Mouse (Mus musculus): ENCODE measurements at regions not wholly inside any gene's neighbourhood (a gene's known extent, or its start where the extent isn't known, plus 50 kb on each side); places are given as distances from the start of the nearest gene placed in this dataset.

DNA sequence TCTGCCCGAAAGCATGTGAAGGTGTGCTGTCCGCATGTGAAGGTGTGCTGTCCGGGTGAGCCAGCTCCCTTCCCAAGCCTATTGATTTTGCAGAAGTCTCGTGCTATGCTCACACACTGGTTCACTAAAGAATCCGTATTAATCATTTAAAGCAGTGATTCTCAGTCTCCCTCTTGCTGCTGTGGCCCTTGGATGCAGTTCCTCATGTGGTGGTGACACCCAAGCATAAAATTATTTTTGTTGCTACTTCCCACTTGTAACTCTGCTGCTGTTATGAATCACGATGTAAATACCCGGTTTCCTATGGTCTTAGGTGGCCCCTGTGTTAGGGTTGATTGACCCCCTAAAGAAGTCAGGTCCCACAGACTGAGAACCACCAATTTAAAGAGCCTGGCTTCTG is 55.7 kb upstream of the Emb start:
- no peaks in the 10 kb centered on the region for H3K4me1 ChIP-seq (ENCODE audit: control insufficient read depth, insufficient read depth, low read length)
- no peak overlapping the region for H3K27ac ChIP-seq (replicated peaks; ENCODE audit: low read depth, low read length)
- DNase-seq (no peak), ATAC-seq (ENCODE audit: low FRiP score, low TSS enrichment) (no peak)
- no peaks in the 10 kb centered on the region for H3K9me3 ChIP-seq (ENCODE audit: control insufficient read depth, low read length)
- 93% methylated on average over 7 of the region's 7 CpGs for WGBS
- no peaks in the 10 kb centered on the region for H3K27me3 ChIP-seq (ENCODE audit: control insufficient read depth, insufficient read depth, low read length)
- H3K36me3 ChIP-seq (ENCODE audit: control insufficient read depth, insufficient read depth, low read length), result no peaks in the 10 kb centered on the region
- no peak overlapping the region for H3K4me3 ChIP-seq (replicated peaks; ENCODE audit: low read depth, low read length)
- H3K9ac ChIP-seq (replicated peaks; ENCODE audit: low read length), result no peak overlapping the region
- no peak overlapping the region for H3K4me2 ChIP-seq (ENCODE audit: low read length)

DNA sequence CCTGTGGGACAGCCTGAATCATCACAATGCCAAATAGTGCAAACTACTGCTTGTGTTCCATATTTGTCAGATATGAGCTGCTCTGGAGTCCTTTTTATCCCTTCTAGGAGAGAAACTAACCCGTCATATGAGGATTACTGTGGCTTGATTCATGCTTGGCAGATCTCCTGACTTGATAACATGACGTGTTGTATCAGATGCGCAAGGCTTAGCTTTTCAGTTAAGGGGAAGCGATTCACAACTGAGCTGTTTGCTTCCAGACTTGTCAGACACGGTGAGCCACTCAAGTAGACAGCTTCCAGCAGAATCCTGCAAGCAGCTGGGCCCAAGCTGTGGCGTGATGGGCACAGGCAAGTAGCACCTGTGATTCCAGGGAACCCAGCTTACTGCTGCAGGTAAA is 64.5 kb upstream of the Emb start:
- ATAC-seq (ENCODE audit: low FRiP score, low TSS enrichment) (no peak), DNase-seq (peak; percentile 35)
- Histone ChIP-seq H3K27ac (replicated peaks; ENCODE audit: low read depth, low read length) (no peak overlapping the region), H3K9me3 (ENCODE audit: control insufficient read depth, low read length) (no peaks in the 10 kb centered on the region), H3K4me1 (ENCODE audit: control insufficient read depth, insufficient read depth, low read length) (no peaks in the 10 kb centered on the region), H3K9ac (replicated peaks; ENCODE audit: low read length) (no peak overlapping the region), H3K4me3 (replicated peaks; ENCODE audit: low read depth, low read length) (no peak overlapping the region), H3K36me3 (ENCODE audit: control insufficient read depth, insufficient read depth, low read length) (no peaks in the 10 kb centered on the region), H3K4me2 (ENCODE audit: low read length) (no peak overlapping the region), H3K27me3 (ENCODE audit: control insufficient read depth, insufficient read depth, low read length) (no peaks in the 10 kb centered on the region)
- 47% methylated on average over 6 of the region's 6 CpGs for WGBS

DNA sequence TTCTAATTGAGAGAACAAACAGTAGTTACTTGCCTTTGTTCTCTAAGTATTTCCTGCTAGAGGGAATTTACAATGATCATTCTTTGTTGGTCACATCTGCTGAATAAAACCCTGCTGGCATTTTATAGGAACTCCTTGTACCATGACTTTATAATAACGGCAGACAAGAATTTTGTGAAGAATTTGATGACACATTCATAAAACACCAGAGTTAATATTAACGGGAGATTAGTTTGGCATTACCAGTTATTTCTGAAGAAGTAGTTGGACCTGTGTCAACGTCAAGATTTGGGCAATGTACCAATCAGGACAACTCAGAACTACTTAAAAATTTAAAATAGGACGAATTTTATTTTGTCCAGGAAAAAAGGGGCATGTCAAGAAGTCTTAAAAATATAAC is 65.1 kb upstream of the Emb start:
- Histone ChIP-seq H3K9ac (replicated peaks; ENCODE audit: low read length) (no peak overlapping the region), H3K4me2 (ENCODE audit: low read length) (no peak overlapping the region), H3K4me1 (ENCODE audit: control insufficient read depth, insufficient read depth, low read length) (no peaks in the 10 kb centered on the region), H3K27me3 (ENCODE audit: control insufficient read depth, insufficient read depth, low read length) (no peaks in the 10 kb centered on the region), H3K9me3 (ENCODE audit: control insufficient read depth, low read length) (no peaks in the 10 kb centered on the region), H3K4me3 (replicated peaks; ENCODE audit: low read depth, low read length) (no peak overlapping the region), H3K27ac (replicated peaks; ENCODE audit: low read depth, low read length) (no peak overlapping the region), H3K36me3 (ENCODE audit: control insufficient read depth, insufficient read depth, low read length) (no peaks in the 10 kb centered on the region)
- no peak for ATAC-seq (ENCODE audit: low FRiP score, low TSS enrichment)
- WGBS, result 83% methylated on average over 4 of the region's 4 CpGs
- no peak for DNase-seq

DNA sequence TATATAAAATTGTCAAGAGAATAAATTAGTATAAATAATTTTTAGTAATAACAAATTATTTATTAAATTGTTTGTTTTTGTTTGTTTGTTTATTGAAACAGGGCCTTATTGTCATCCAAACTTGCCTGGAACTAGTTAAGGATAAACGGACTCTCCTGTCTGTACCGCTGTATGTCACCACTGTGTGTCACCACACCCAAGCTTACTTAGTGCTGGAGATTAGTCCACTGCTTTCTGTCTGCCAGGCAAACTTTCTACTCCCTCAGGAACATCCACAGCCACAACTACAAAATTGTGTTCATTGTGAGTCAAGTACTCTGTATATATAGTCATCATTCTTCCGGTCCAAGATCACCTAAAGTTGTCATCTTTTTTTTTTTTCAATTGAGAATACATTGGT is 74.0 kb upstream of the Emb start:
- ATAC-seq (ENCODE audit: low FRiP score, low TSS enrichment), result no peak
- Histone ChIP-seq H3K4me1 (ENCODE audit: control insufficient read depth, insufficient read depth, low read length) (no peaks in the 10 kb centered on the region), H3K9me3 (ENCODE audit: control insufficient read depth, low read length) (no peaks in the 10 kb centered on the region), H3K27me3 (ENCODE audit: control insufficient read depth, insufficient read depth, low read length) (no peaks in the 10 kb centered on the region), H3K36me3 (ENCODE audit: control insufficient read depth, insufficient read depth, low read length) (no peaks in the 10 kb centered on the region), H3K4me2 (ENCODE audit: low read length) (no peak overlapping the region), H3K9ac (replicated peaks; ENCODE audit: low read length) (no peak overlapping the region), H3K4me3 (replicated peaks; ENCODE audit: low read depth, low read length) (no peak overlapping the region), H3K27ac (replicated peaks; ENCODE audit: low read depth, low read length) (no peak overlapping the region)
- DNase-seq, result no peak
- 93% methylated on average over 3 of the region's 3 CpGs for WGBS

DNA sequence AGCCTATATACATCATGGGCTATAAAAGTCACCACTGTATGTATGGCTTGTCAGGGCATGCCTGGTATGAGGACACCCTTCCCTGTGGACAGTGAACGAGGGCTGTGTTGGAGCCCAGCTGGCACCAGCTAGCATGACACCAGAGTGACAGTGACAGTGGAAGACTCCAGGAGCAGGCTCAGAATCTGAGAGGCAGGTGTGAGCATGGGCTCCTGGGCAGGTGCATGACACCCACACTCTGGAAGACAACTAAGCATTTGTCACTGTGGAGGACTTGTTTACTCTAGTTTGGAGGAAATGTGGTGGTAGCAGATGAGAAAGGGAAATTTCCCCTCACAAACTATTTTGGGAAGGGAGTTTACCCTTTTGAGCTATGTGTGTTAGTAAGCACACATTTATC is 76.2 kb upstream of the Emb start:
- ATAC-seq (ENCODE audit: low FRiP score, low TSS enrichment) (no peak), DNase-seq (no peak)
- Histone ChIP-seq H3K9me3 (ENCODE audit: control insufficient read depth, low read length) (no peaks in the 10 kb centered on the region), H3K36me3 (ENCODE audit: control insufficient read depth, insufficient read depth, low read length) (no peaks in the 10 kb centered on the region), H3K4me1 (ENCODE audit: control insufficient read depth, insufficient read depth, low read length) (no peaks in the 10 kb centered on the region), H3K27ac (replicated peaks; ENCODE audit: low read depth, low read length) (no peak overlapping the region), H3K4me3 (replicated peaks; ENCODE audit: low read depth, low read length) (no peak overlapping the region), H3K4me2 (ENCODE audit: low read length) (no peak overlapping the region), H3K9ac (replicated peaks; ENCODE audit: low read length) (no peak overlapping the region), H3K27me3 (ENCODE audit: control insufficient read depth, insufficient read depth, low read length) (no peaks in the 10 kb centered on the region)
- WGBS, result 83% methylated on average over 1 of the region's 1 CpGs

DNA sequence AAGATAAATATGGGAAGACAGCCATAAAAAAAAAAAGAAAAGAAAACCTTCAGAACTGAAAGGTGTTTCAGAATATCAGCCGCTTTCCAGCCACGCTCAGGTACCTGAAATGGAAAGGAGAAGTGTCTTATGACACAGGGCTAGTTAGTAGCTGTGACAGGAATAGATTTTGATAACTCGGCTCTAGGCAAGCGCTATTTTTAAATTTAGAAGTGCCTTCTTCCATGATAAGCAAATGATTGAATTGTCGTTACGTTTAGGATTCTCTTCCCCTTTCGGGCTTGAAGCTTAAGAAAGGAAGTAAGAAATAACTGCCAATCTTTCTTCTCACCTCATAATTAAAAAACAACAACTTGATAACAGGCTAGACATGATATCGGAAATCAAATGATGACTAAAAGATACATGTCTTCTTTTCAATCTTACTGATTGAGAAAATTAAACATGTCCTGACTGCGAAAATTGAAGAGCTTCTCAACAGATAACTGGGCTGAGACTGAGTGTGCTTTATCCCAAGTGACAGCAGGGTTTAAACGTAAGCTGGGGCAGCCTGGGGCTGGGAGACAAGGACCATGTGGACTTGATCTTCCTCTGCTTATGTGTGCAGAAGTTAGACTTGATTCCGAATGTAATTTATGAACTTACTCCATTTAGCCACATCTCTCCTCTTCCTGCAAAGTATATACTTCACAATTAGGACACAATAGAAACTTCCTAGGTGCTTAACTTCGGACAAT is 80.4 kb upstream of the Emb start:
- no peak overlapping the region for H3K27ac ChIP-seq (replicated peaks; ENCODE audit: low read depth, low read length)
- no peaks in the 10 kb centered on the region for H3K4me1 ChIP-seq (ENCODE audit: control insufficient read depth, insufficient read depth, low read length)
- ATAC-seq (ENCODE audit: low FRiP score, low TSS enrichment) (no peak), DNase-seq (no peak)
- 85% methylated on average over 12 of the region's 12 CpGs for WGBS
- no peaks in the 10 kb centered on the region for H3K36me3 ChIP-seq (ENCODE audit: control insufficient read depth, insufficient read depth, low read length)
- no peaks in the 10 kb centered on the region for H3K9me3 ChIP-seq (ENCODE audit: control insufficient read depth, low read length)
- no peak overlapping the region for H3K9ac ChIP-seq (replicated peaks; ENCODE audit: low read length)
- no peak overlapping the region for H3K4me2 ChIP-seq (ENCODE audit: low read length)
- H3K4me3 ChIP-seq (replicated peaks; ENCODE audit: low read depth, low read length), result no peak overlapping the region
- H3K27me3 ChIP-seq (ENCODE audit: control insufficient read depth, insufficient read depth, low read length), result no peaks in the 10 kb centered on the region

DNA sequence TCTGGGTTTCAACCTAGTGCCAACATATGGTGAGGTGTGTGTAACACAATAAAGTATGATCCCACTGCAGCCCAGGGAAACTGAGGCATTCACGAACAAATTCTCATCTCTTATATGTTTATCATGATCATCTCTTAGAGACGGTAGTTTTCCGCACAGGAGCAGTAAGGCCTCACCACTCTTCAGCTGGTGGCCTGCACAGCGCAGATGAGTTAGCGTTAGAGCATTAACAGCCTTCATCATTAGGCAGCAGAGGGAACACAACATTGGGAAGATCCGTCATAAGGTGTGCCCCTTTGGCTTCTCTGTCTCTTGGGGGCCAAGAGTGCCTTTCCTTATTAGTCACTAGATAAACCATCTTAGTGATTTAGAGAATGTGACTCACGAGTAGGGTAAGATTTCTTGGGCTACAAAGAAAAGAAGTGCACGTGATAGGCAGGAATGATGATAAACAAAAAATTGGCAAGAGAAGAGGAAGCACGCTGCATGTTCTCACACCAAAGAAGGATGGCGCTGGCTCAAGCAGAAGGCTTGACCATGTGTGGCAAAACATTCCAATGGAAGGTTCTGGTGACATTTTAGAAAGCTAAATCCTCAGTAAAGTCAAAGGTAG is 81.1 kb upstream of the Emb start:
- WGBS, result 91% methylated on average over 10 of the region's 10 CpGs
- Histone ChIP-seq H3K9ac (replicated peaks; ENCODE audit: low read length) (no peak overlapping the region), H3K4me3 (replicated peaks; ENCODE audit: low read depth, low read length) (no peak overlapping the region), H3K36me3 (ENCODE audit: control insufficient read depth, insufficient read depth, low read length) (no peaks in the 10 kb centered on the region), H3K27me3 (ENCODE audit: control insufficient read depth, insufficient read depth, low read length) (no peaks in the 10 kb centered on the region), H3K4me2 (ENCODE audit: low read length) (no peak overlapping the region), H3K4me1 (ENCODE audit: control insufficient read depth, insufficient read depth, low read length) (no peaks in the 10 kb centered on the region), H3K27ac (replicated peaks; ENCODE audit: low read depth, low read length) (no peak overlapping the region), H3K9me3 (ENCODE audit: control insufficient read depth, low read length) (no peaks in the 10 kb centered on the region)
- ATAC-seq (ENCODE audit: low FRiP score, low TSS enrichment) (no peak), DNase-seq (no peak)

DNA sequence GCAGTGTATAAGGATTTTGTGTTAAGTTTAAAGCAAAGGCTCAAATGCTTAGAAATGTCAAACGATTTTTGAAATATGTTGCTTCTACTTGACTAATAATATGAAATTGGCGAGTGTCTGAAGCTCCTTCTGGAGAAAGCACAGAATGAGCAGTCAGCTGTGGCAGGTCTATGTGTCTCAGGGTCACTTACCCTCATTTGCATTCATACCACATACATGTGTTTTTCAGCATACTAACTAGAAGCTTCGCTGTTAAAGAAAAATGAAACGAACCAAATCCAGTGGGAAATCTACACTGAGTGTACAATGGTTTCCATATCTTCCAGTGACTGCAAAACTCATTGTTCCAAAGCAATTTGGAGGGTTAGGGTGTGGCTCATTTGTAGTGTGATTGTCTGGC is 88.7 kb upstream of the Emb start:
- H3K27ac ChIP-seq (replicated peaks; ENCODE audit: low read depth, low read length), result peak overlapping the region; percentile 46

DNA sequence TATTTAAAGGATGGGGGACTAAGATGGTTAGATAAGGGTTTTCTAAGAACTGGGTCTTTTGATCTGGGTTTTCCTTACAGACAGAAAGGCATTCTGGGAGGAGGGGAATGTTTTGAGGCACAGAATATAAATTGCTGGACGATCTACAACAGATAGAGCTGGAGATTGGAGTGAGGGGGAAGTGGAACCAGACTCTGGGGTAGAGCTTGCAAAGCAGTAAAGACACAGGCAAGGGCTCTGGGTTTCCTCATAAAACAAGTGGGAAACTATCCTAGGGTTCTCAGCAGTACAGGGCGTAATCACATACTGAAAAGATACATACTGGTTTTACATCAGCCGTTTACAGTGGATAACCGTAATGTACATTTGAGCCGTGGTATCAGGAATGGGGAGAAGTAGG is 89.5 kb upstream of the Parp8 start:
- Histone ChIP-seq H3K4me2 (ENCODE audit: low read length) (no peak overlapping the region), H3K4me3 (replicated peaks; ENCODE audit: low read depth, low read length) (no peak overlapping the region), H3K9me3 (ENCODE audit: control insufficient read depth, low read length) (no peaks in the 10 kb centered on the region), H3K9ac (replicated peaks; ENCODE audit: low read length) (no peak overlapping the region), H3K27ac (replicated peaks; ENCODE audit: low read depth, low read length) (no peak overlapping the region), H3K36me3 (ENCODE audit: control insufficient read depth, insufficient read depth, low read length) (no peaks in the 10 kb centered on the region), H3K4me1 (ENCODE audit: control insufficient read depth, insufficient read depth, low read length) (peaks cover 4% of the 10 kb centered on the region; the same call in 1 of the 2 replicates), H3K27me3 (ENCODE audit: control insufficient read depth, insufficient read depth, low read length) (no peaks in the 10 kb centered on the region)
- WGBS, result 91% methylated on average over 5 of the region's 5 CpGs
- ATAC-seq (ENCODE audit: low FRiP score, low TSS enrichment), result no peak
- DNase-seq, result no peak

More for the DNA sequence above, 88.7 kb upstream of the Emb start:
- no peaks in the 10 kb centered on the region for H3K27me3 ChIP-seq (ENCODE audit: control insufficient read depth, insufficient read depth, low read length)
- H3K4me1 ChIP-seq (ENCODE audit: control insufficient read depth, insufficient read depth, low read length), result peaks cover 6% of the 10 kb centered on the region; the same call in 1 of the 2 replicates
- 46% methylated on average over 4 of the region's 4 CpGs for WGBS
- H3K4me2 ChIP-seq (ENCODE audit: low read length), result no peak overlapping the region
- ATAC-seq (ENCODE audit: low FRiP score, low TSS enrichment) (peak; percentile 66; the same call in 1 of the 2 replicates), DNase-seq (peak; percentile 72)
- H3K9me3 ChIP-seq (ENCODE audit: control insufficient read depth, low read length), result no peaks in the 10 kb centered on the region
- H3K4me3 ChIP-seq (replicated peaks; ENCODE audit: low read depth, low read length), result no peak overlapping the region
- H3K9ac ChIP-seq (replicated peaks; ENCODE audit: low read length), result no peak overlapping the region
- no peaks in the 10 kb centered on the region for H3K36me3 ChIP-seq (ENCODE audit: control insufficient read depth, insufficient read depth, low read length)
